ENCODE assay signal across 8 mouse cellular contexts in the genomic region with DNA sequence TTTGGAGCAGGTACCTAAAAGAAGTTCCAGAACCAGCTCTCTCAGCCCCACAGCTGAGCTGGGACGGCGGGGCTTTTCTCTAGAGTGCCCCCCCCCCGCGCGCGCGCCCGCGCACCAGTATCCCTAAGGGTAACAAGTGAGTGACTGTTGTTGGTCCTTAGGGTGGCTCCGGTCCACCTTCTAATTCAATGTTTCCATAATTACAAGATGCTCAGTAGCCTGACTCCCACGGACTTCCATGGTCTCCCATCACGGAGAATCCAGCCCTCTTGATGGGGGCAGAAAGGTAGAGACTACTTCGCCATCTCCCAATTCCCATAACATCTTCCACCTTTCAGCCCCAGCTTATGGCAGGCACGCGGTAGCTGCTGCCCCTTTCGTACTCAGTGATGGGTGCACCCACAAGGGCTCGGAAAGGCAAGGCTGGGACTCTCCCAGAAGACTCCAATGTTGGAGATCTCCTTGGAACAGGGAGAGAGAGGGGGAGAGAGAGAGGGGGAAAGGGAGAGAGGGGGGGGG. TPM values are rescaled to one million over a fixed set of nuclear protein-coding genes. Genes with fewer than 3 reads are reported as not detected.
DNase-seq lines count a peak whose midpoint lies in the region; ATAC-seq lines count a peak whose summit lies in the region.

No protein-coding gene starts in this region.

- H3K9ac ChIP-seq in ES-E14 (ENCODE audit: insufficient read depth, low read depth, low read length, poor library complexity, severe bottlenecking) = peak overlapping the region; percentile 85
- peak overlapping the region; percentile 96 for H3K9ac ChIP-seq in forebrain, embryonic 11.5 days (ENCODE audit: low read length)
- no peak overlapping the region for H3K9ac ChIP-seq in liver, embryonic 12.5 days
- peak overlapping the region; percentile 94 for H3K9ac ChIP-seq in stomach, embryonic 16.5 days (ENCODE audit: low read length)

- H3K36me3 ChIP-seq in heart, embryonic 10.5 days = peaks cover 67% of the 10 kb centered on the region
- H3K36me3 ChIP-seq in ES-E14 (ENCODE audit: control insufficient read depth, insufficient read depth, low read length, poor library complexity, severe bottlenecking) = peaks cover 18% of the 10 kb centered on the region; the same call in 1 of the 2 replicates
- peaks cover 22% of the 10 kb centered on the region for H3K36me3 ChIP-seq in forebrain, embryonic 11.5 days (ENCODE audit: control insufficient read depth, insufficient read depth, low read length)
- peaks cover 55% of the 10 kb centered on the region for H3K36me3 ChIP-seq in liver, embryonic 12.5 days
- H3K36me3 ChIP-seq in stomach, embryonic 16.5 days (ENCODE audit: control insufficient read depth, insufficient read depth, low read length) = peaks cover 36% of the 10 kb centered on the region

- H3K27me3 ChIP-seq in heart, embryonic 10.5 days (ENCODE audit: insufficient read depth, poor library complexity, severe bottlenecking) = no peaks in the 10 kb centered on the region
- no peaks in the 10 kb centered on the region for H3K27me3 ChIP-seq in forebrain, embryonic 11.5 days (ENCODE audit: control insufficient read depth, insufficient read depth, low read length)
- peaks cover 47% of the 10 kb centered on the region for H3K27me3 ChIP-seq in liver, embryonic 12.5 days (replicated peaks)
- H3K27me3 ChIP-seq in stomach, embryonic 16.5 days (ENCODE audit: control insufficient read depth, insufficient read depth, low read length) = no peaks in the 10 kb centered on the region

- under 1% methylated on average over 17 of the region's 17 CpGs for WGBS in heart, embryonic 10.5 days
- WGBS in forebrain, embryonic 11.5 days = 1% methylated on average over 16 of the region's 17 CpGs
- 5% methylated on average over 17 of the region's 17 CpGs for WGBS in liver, embryonic 12.5 days (ENCODE audit: insufficient replicate concordance)
- WGBS in stomach, embryonic 16.5 days = under 1% methylated on average over 17 of the region's 17 CpGs

- H3K4me1 ChIP-seq in heart, embryonic 10.5 days = peaks cover 34% of the 10 kb centered on the region
- H3K4me1 ChIP-seq in ES-E14 (ENCODE audit: control insufficient read depth in 2 of 2, insufficient read depth in 2 of 2, low read length in 2 of 2, poor library complexity in 1 of 2) = peaks cover 4 to 9% of the 10 kb centered on the region in 2 experiments; a peak in 2 of 4 replicates
- peaks cover 7% of the 10 kb centered on the region; the same call in 1 of the 2 replicates for H3K4me1 ChIP-seq in forebrain, embryonic 11.5 days (replicated peaks; ENCODE audit: control insufficient read depth, insufficient read depth, low read length)
- H3K4me1 ChIP-seq in liver, embryonic 12.5 days = peaks cover 15% of the 10 kb centered on the region; the same call in 1 of the 2 replicates
- peaks cover 18% of the 10 kb centered on the region for H3K4me1 ChIP-seq in stomach, embryonic 16.5 days (ENCODE audit: control insufficient read depth, insufficient read depth, low read length)

- peak overlapping the region; percentile 96 for H3K27ac ChIP-seq in heart, embryonic 10.5 days
- no peak overlapping the region for H3K27ac ChIP-seq in ES-E14 (ENCODE audit: insufficient read depth, low read depth, low read length, poor library complexity, severe bottlenecking)
- H3K27ac ChIP-seq in forebrain, embryonic 11.5 days (ENCODE audit: low read depth, low read length) = no peak overlapping the region
- H3K27ac ChIP-seq in liver, embryonic 12.5 days = no peak overlapping the region
- peak overlapping the region; percentile 92; the same call in 1 of the 2 replicates for H3K27ac ChIP-seq in stomach, embryonic 16.5 days (ENCODE audit: low read length)

- H3K4me2 ChIP-seq in forebrain, embryonic 11.5 days (ENCODE audit: low read depth, low read length, severe bottlenecking) = peak overlapping the region; percentile 74
- H3K4me2 ChIP-seq in liver, embryonic 12.5 days = peak overlapping the region; percentile 62
- H3K4me2 ChIP-seq in stomach, embryonic 16.5 days (ENCODE audit: low read depth, low read length) = peak overlapping the region; percentile 91

- in situ Hi-C loops in ES-E14 (cut with MboI; ENCODE audit: low sequenced_read_pairs in 2 of 2, unreplicated experiment in 2 of 2) = no loop called here

- no peak for DNase-seq in heart, embryonic 10.5 days (ENCODE audit: low spot score)
- DNase-seq in heart, adult 8-10 months (ENCODE audit: low spot score) = no peak
- no peak for DNase-seq in ES-E14 (ENCODE audit: low read depth, low spot score)
- no peak for DNase-seq in forebrain, embryonic 11.5 days (ENCODE audit: low spot score)
- no peak for DNase-seq in adrenal gland, postnatal 36 days

- H3K9me3 ChIP-seq in heart, embryonic 10.5 days = no peaks in the 10 kb centered on the region
- no peaks in the 10 kb centered on the region for H3K9me3 ChIP-seq in ES-E14 (ENCODE audit: control insufficient read depth, insufficient read depth, low read depth, low read length)
- no peaks in the 10 kb centered on the region for H3K9me3 ChIP-seq in forebrain, embryonic 11.5 days (ENCODE audit: control insufficient read depth, low read length)
- no peaks in the 10 kb centered on the region for H3K9me3 ChIP-seq in liver, embryonic 12.5 days (replicated peaks)
- no peaks in the 10 kb centered on the region for H3K9me3 ChIP-seq in stomach, embryonic 16.5 days (replicated peaks; ENCODE audit: control insufficient read depth, low read length)

- peak overlapping the region; percentile 89 for H3K4me3 ChIP-seq in heart, embryonic 10.5 days
- peak overlapping the region; percentile 82 to 84 for H3K4me3 ChIP-seq in ES-E14 (ENCODE audit: insufficient read depth in 1 of 2, low read depth in 1 of 2, low read length in 2 of 2, poor library complexity in 1 of 2, severe bottlenecking in 1 of 2)
- H3K4me3 ChIP-seq in forebrain, embryonic 11.5 days (ENCODE audit: low read depth, low read length) = peak overlapping the region; percentile 86
- peak overlapping the region; percentile 57 for H3K4me3 ChIP-seq in liver, embryonic 12.5 days
- H3K4me3 ChIP-seq in stomach, embryonic 16.5 days (replicated peaks; ENCODE audit: low read length) = peak overlapping the region; percentile 89

- ATAC-seq in forebrain, embryonic 11.5 days (replicated peaks; ENCODE audit: low FRiP score) = peak; percentile 42
- ATAC-seq in liver, embryonic 12.5 days = no peak
- peak; percentile 2; the same call in 1 of the 2 replicates for ATAC-seq in stomach, embryonic 16.5 days (ENCODE audit: insufficient read depth, low FRiP score)
- ATAC-seq in megakaryocyte progenitor cell, adult 5-6 weeks (replicated peaks; ENCODE audit: poor library complexity) = no peak

RNA-seq across cellular contexts. Expression of gene Tmem132a, which starts 1.1 kb away (rescaled TPM):
- 63.8 and 77.5 TPM in 2 replicates for polyA plus RNA-seq in heart, embryonic 10.5 days (2016; fragmentation: Nextera tagmentation; extraction: Ambion mirVana)
- total RNA-seq in heart, adult 8-10 months (2022) = 10 to 100 TPM in 3 of 4 experiments, 1 to 10 TPM in 1; 9.2 to 11.3 (median 10.9) TPM
- total RNA-seq in ES-E14 (2012; rRNA removed) = 41.4 and 84.8 TPM in 2 replicates
- polyA plus RNA-seq in forebrain, embryonic 11.5 days (2014; fragmentation: Nextera tagmentation; extraction: Ambion mirVana) = 87.1 and 95.1 TPM in 2 replicates
- 10.6 TPM in 2 replicates for polyA plus RNA-seq in liver, embryonic 12.5 days (2016; fragmentation: Nextera tagmentation; extraction: Ambion mirVana)
- polyA plus RNA-seq in stomach, embryonic 16.5 days (2015; fragmentation: Nextera tagmentation; extraction: Ambion mirVana) = 66.3 and 70.6 TPM in 2 replicates
- 10 to 100 TPM; 34.5 to 36.1 TPM for total RNA-seq in adrenal gland, postnatal 36 days (2021)
- 0.17 TPM in 1 of 2 replicates, not detected in the other for total RNA-seq in megakaryocyte progenitor cell, adult 5-6 weeks (2015)
- total RNA-seq in megakaryocyte progenitor cell, adult 5-6 weeks (2017) = 0.30 TPM in 1 of 2 replicates, not detected in the other

RNA-seq across cellular contexts. Expression of gene Tmem109, which starts 13.1 kb away (rescaled TPM):
- 67.8 and 68.2 TPM in 2 replicates for polyA plus RNA-seq in heart, embryonic 10.5 days (2016; fragmentation: Nextera tagmentation; extraction: Ambion mirVana)
- 100 to 1,000 TPM; 103 to 117 (median 104) TPM for total RNA-seq in heart, adult 8-10 months (2022)
- 25.3 and 35.3 TPM in 2 replicates for total RNA-seq in ES-E14 (2012; rRNA removed)
- polyA plus RNA-seq in forebrain, embryonic 11.5 days (2014; fragmentation: Nextera tagmentation; extraction: Ambion mirVana) = 44.3 and 45.9 TPM in 2 replicates
- polyA plus RNA-seq in liver, embryonic 12.5 days (2016; fragmentation: Nextera tagmentation; extraction: Ambion mirVana) = 28.2 and 28.5 TPM in 2 replicates
- polyA plus RNA-seq in stomach, embryonic 16.5 days (2015; fragmentation: Nextera tagmentation; extraction: Ambion mirVana) = 147 and 169 TPM in 2 replicates
- total RNA-seq in adrenal gland, postnatal 36 days (2021) = 100 to 1,000 TPM; 132 to 167 TPM
- 14.9 and 16.5 TPM in 2 replicates for total RNA-seq in megakaryocyte progenitor cell, adult 5-6 weeks (2015)
- total RNA-seq in megakaryocyte progenitor cell, adult 5-6 weeks (2017) = 13.2 and 17.8 TPM in 2 replicates

RNA-seq across cellular contexts. Expression of gene Prpf19, which starts 26.3 kb away (rescaled TPM):
- polyA plus RNA-seq in heart, embryonic 10.5 days (2016; fragmentation: Nextera tagmentation; extraction: Ambion mirVana) = 21.3 and 48.5 TPM in 2 replicates
- 100 to 1,000 TPM; 259 to 280 (median 264) TPM for total RNA-seq in heart, adult 8-10 months (2022)
- total RNA-seq in ES-E14 (2012; rRNA removed) = 121 and 146 TPM in 2 replicates
- polyA plus RNA-seq in forebrain, embryonic 11.5 days (2014; fragmentation: Nextera tagmentation; extraction: Ambion mirVana) = 50.9 and 55.5 TPM in 2 replicates
- 24.1 and 25.6 TPM in 2 replicates for polyA plus RNA-seq in liver, embryonic 12.5 days (2016; fragmentation: Nextera tagmentation; extraction: Ambion mirVana)
- 36.8 and 40.6 TPM in 2 replicates for polyA plus RNA-seq in stomach, embryonic 16.5 days (2015; fragmentation: Nextera tagmentation; extraction: Ambion mirVana)
- total RNA-seq in adrenal gland, postnatal 36 days (2021) = 100 to 1,000 TPM; 122 to 188 TPM
- 70.5 and 77.5 TPM in 2 replicates for total RNA-seq in megakaryocyte progenitor cell, adult 5-6 weeks (2015)
- 159 and 191 TPM in 2 replicates for total RNA-seq in megakaryocyte progenitor cell, adult 5-6 weeks (2017)

RNA-seq across cellular contexts. Expression of gene Slc15a3, which starts 29.2 kb away (rescaled TPM):
- polyA plus RNA-seq in heart, embryonic 10.5 days (2016; fragmentation: Nextera tagmentation; extraction: Ambion mirVana) = 0.16 and 0.22 TPM in 2 replicates
- 1 to 10 TPM; 1.7 to 2.7 (median 2.1) TPM for total RNA-seq in heart, adult 8-10 months (2022)
- 2.2 and 5.6 TPM in 2 replicates for total RNA-seq in ES-E14 (2012; rRNA removed)
- 0.19 and 0.20 TPM in 2 replicates for polyA plus RNA-seq in forebrain, embryonic 11.5 days (2014; fragmentation: Nextera tagmentation; extraction: Ambion mirVana)
- 1.0 and 1.2 TPM in 2 replicates for polyA plus RNA-seq in liver, embryonic 12.5 days (2016; fragmentation: Nextera tagmentation; extraction: Ambion mirVana)
- 0.52 and 0.70 TPM in 2 replicates for polyA plus RNA-seq in stomach, embryonic 16.5 days (2015; fragmentation: Nextera tagmentation; extraction: Ambion mirVana)
- 1 to 10 TPM; 3.2 to 4.0 TPM for total RNA-seq in adrenal gland, postnatal 36 days (2021)
- total RNA-seq in megakaryocyte progenitor cell, adult 5-6 weeks (2015) = 0.57 and 0.85 TPM in 2 replicates
- total RNA-seq in megakaryocyte progenitor cell, adult 5-6 weeks (2017) = 0.37 and 1.5 TPM in 2 replicates

RNA-seq across cellular contexts. Expression of gene Cd6, which starts 38.8 kb away (rescaled TPM):
- polyA plus RNA-seq in heart, embryonic 10.5 days (2016; fragmentation: Nextera tagmentation; extraction: Ambion mirVana) = 0.06 TPM in 1 of 2 replicates, not detected in the other
- under 1 TPM in 1 of 4 experiments, not detected in 3; 0.37 TPM for total RNA-seq in heart, adult 8-10 months (2022)
- 3.4 and 4.9 TPM in 2 replicates for total RNA-seq in ES-E14 (2012; rRNA removed)
- 0.28 TPM in 1 of 2 replicates, not detected in the other for polyA plus RNA-seq in forebrain, embryonic 11.5 days (2014; fragmentation: Nextera tagmentation; extraction: Ambion mirVana)
- polyA plus RNA-seq in liver, embryonic 12.5 days (2016; fragmentation: Nextera tagmentation; extraction: Ambion mirVana) = not detected in 2 replicates
- polyA plus RNA-seq in stomach, embryonic 16.5 days (2015; fragmentation: Nextera tagmentation; extraction: Ambion mirVana) = 0.50 and 0.58 TPM in 2 replicates
- total RNA-seq in adrenal gland, postnatal 36 days (2021) = under 1 TPM in 1 of 2 experiments, not detected in 1; 0.17 TPM
- 0.46 and 0.69 TPM in 2 replicates for total RNA-seq in megakaryocyte progenitor cell, adult 5-6 weeks (2015)
- 1.3 and 1.4 TPM in 2 replicates for total RNA-seq in megakaryocyte progenitor cell, adult 5-6 weeks (2017)

Comparison
In these comparisons a context has a peak if more than half of its experiments do, and no peak if none do; other contexts are left out.
1. H3K27ac ChIP-seq: peak in heart, embryonic 10.5 days (single experiment) and stomach, embryonic 16.5 days (single experiment); none in ES-E14 (single experiment), forebrain, embryonic 11.5 days (single experiment) and liver, embryonic 12.5 days (single experiment).
2. ATAC-seq: peak in forebrain, embryonic 11.5 days (single experiment) and stomach, embryonic 16.5 days (single experiment); none in liver, embryonic 12.5 days (single experiment) and megakaryocyte progenitor cell, adult 5-6 weeks (single experiment).
3. RNA of gene Tmem132a, which starts 1.1 kb away (total RNA-seq): 41.4 to 84.8 TPM in ES-E14, 34.5 to 36.1 TPM in adrenal gland, postnatal 36 days and 9.2 to 11.3 TPM in heart, adult 8-10 months; 0.17 to 0.30 TPM in megakaryocyte progenitor cell, adult 5-6 weeks; every median in the first group is over 4 times any median in the second.
4. Peak in every context shown above with its lines, with median percentiles within 50 percentile points of each other: H3K4me3 ChIP-seq and H3K4me2 ChIP-seq.